Mouse (Mus musculus): ENCODE data around the gene Tifab. TPM values are rescaled to one million over a fixed set of nuclear protein-coding genes. Genes with fewer than 3 reads are reported as not detected.
A peak's percentile ranks its signal among the peaks of the same experiment; 100 is the strongest.

Gene Tifab
- total and polyA plus RNA-seq, 2 experiments from 2014 or later: 0.49 to 0.64 TPM

DNA sequence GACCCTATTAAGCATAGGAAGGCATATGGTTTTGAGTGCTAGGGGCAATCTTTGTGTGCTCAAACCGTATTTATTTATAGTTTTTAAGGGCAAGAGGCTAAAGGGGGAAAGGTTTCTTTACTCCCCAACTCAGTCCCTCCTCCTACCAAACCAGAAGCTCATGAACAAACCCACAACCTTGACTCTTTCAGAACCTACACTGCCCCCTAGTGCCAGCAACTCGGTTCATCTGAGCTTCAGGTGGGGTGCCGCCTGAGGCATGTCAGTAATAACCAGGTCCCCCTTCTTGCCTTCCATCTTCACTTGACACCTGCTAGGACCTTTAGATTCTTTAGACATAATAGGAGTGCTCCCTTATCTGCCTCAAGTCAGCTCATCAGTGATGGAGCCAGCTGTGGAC lies 12.5 kb upstream of the Tifab start:
- no peaks in the 10 kb centered on the region for H3K36me3 ChIP-seq (ENCODE audit: insufficient read depth, low read length)
- H3K27ac ChIP-seq (ENCODE audit: low read depth, low read length): no peak overlapping the region
- ATAC-seq (ENCODE audit: low FRiP score): no peak
- DNase-seq (ENCODE audit: low spot score): no peak
- H3K4me1 ChIP-seq (ENCODE audit: insufficient read depth, low read length): no peaks in the 10 kb centered on the region
- H3K4me2 ChIP-seq (ENCODE audit: low read depth, low read length, poor library complexity, severe bottlenecking): no peak overlapping the region
- no peak overlapping the region for H3K4me3 ChIP-seq (ENCODE audit: low read depth, low read length)
- 0 out of 2 replicates have a peak, but pooled peaks have one; percentile 13 for TF ChIP-seq CTCF (IDR thresholded peaks at IDR 0.05)
- 40% methylated on average over 3 of the region's 3 CpGs for WGBS
- no peaks in the 10 kb centered on the region for H3K9me3 ChIP-seq (ENCODE audit: low read length)
- H3K27me3 ChIP-seq (ENCODE audit: insufficient read depth, low read length): no peaks in the 10 kb centered on the region
- no peak overlapping the region for H3K9ac ChIP-seq (replicated peaks; ENCODE audit: low read length, poor library complexity, severe bottlenecking)

- Histone ChIP-seq H3K27ac (ENCODE audit: low read depth, low read length) (no peak overlapping the region), H3K4me1 (ENCODE audit: insufficient read depth, low read length) (no peaks in the 10 kb centered on the region), H3K9ac (replicated peaks; ENCODE audit: low read length, poor library complexity, severe bottlenecking) (no peak overlapping the region), H3K36me3 (ENCODE audit: insufficient read depth, low read length) (no peaks in the 10 kb centered on the region), H3K4me3 (ENCODE audit: low read depth, low read length) (no peak overlapping the region), H3K9me3 (ENCODE audit: low read length) (no peaks in the 10 kb centered on the region), H3K4me2 (ENCODE audit: low read depth, low read length, poor library complexity, severe bottlenecking) (no peak overlapping the region), H3K27me3 (ENCODE audit: insufficient read depth, low read length) (0 out of 2 replicates have a peak, but pooled peaks cover 3% of the 10 kb centered on the region)
- ATAC-seq (ENCODE audit: low FRiP score) (no peak), DNase-seq (ENCODE audit: low spot score) (no peak)
- WGBS: 70% methylated on average over 5 of the region's 5 CpGs
- peak; percentile 48 for TF ChIP-seq CTCF (IDR thresholded peaks at IDR 0.05)
These were observed 11.0 kb upstream of the Tifab start for GRCm38 (mm10) chr13:56189688-56190087.

DNA sequence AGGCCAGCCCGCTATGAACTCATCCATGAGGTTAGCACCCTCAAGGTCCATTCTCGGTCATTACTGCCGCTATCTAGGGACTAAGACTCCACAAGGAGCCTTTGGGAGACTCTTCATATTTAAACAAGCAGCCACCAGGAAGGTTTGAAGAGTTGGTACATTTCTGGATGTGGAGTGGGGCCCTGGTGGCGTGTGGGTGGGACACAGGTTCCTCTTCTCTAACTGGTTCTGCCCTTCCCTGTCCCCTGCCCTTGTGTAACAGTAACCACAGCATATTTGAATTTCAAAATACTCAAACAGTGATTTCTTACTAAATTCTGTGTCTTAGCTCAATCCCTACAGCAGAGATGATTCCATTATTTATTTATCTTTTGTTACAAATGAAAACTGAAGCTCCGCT lies 5.0 kb upstream of the Tifab start:
- H3K27ac ChIP-seq (ENCODE audit: low read depth, low read length): no peak overlapping the region
- no peak overlapping the region for H3K4me2 ChIP-seq (ENCODE audit: low read depth, low read length, poor library complexity, severe bottlenecking)
- no peak for TF ChIP-seq CTCF (IDR thresholded peaks at IDR 0.05)
- no peaks in the 10 kb centered on the region for H3K36me3 ChIP-seq (ENCODE audit: insufficient read depth, low read length)
- no peak overlapping the region for H3K9ac ChIP-seq (replicated peaks; ENCODE audit: low read length, poor library complexity, severe bottlenecking)
- H3K9me3 ChIP-seq (ENCODE audit: low read length): no peaks in the 10 kb centered on the region
- H3K4me3 ChIP-seq (ENCODE audit: low read depth, low read length): no peak overlapping the region
- DNase-seq (ENCODE audit: low spot score): no peak
- 0 out of 2 replicates have a peak, but pooled peaks cover 3% of the 10 kb centered on the region for H3K27me3 ChIP-seq (ENCODE audit: insufficient read depth, low read length)
- no peak for ATAC-seq (ENCODE audit: low FRiP score)
- H3K4me1 ChIP-seq (ENCODE audit: insufficient read depth, low read length): no peaks in the 10 kb centered on the region
- WGBS: 91% methylated on average over 5 of the region's 5 CpGs

- no peak for DNase-seq (ENCODE audit: low spot score)
- H3K4me2 ChIP-seq (ENCODE audit: low read depth, low read length, poor library complexity, severe bottlenecking): no peak overlapping the region
- H3K9me3 ChIP-seq (ENCODE audit: low read length): no peaks in the 10 kb centered on the region
- no peak overlapping the region for H3K9ac ChIP-seq (replicated peaks; ENCODE audit: low read length, poor library complexity, severe bottlenecking)
- ATAC-seq (ENCODE audit: low FRiP score): no peak
- no peaks in the 10 kb centered on the region for H3K36me3 ChIP-seq (ENCODE audit: insufficient read depth, low read length)
- no peak overlapping the region for H3K27ac ChIP-seq (ENCODE audit: low read depth, low read length)
- no peak overlapping the region for H3K4me3 ChIP-seq (ENCODE audit: low read depth, low read length)
- no peak for TF ChIP-seq CTCF (IDR thresholded peaks at IDR 0.05)
- WGBS: 73% methylated on average over 8 of the region's 8 CpGs
- H3K4me1 ChIP-seq (ENCODE audit: insufficient read depth, low read length): no peaks in the 10 kb centered on the region
- H3K27me3 ChIP-seq (ENCODE audit: insufficient read depth, low read length): 0 out of 2 replicates have a peak, but pooled peaks cover 3% of the 10 kb centered on the region
These were observed 2.7 kb upstream of the Tifab start for GRCm38 (mm10) chr13:56181424-56181823.

- Histone ChIP-seq H3K27ac (ENCODE audit: low read depth, low read length) (no peak overlapping the region), H3K9ac (replicated peaks; ENCODE audit: low read length, poor library complexity, severe bottlenecking) (no peak overlapping the region), H3K36me3 (ENCODE audit: insufficient read depth, low read length) (no peaks in the 10 kb centered on the region), H3K4me1 (ENCODE audit: insufficient read depth, low read length) (no peaks in the 10 kb centered on the region), H3K27me3 (ENCODE audit: insufficient read depth, low read length) (peaks cover 3% of the 10 kb centered on the region; the same call in 1 of the 2 replicates), H3K4me3 (ENCODE audit: low read depth, low read length) (no peak overlapping the region), H3K4me2 (ENCODE audit: low read depth, low read length, poor library complexity, severe bottlenecking) (no peak overlapping the region), H3K9me3 (ENCODE audit: low read length) (no peaks in the 10 kb centered on the region)
- TF ChIP-seq CTCF (IDR thresholded peaks at IDR 0.05): no peak
- 92% methylated on average over 9 of the region's 9 CpGs for WGBS
- ATAC-seq (ENCODE audit: low FRiP score): no peak
- DNase-seq (ENCODE audit: low spot score): no peak
These were observed 2.4 kb downstream of the Tifab start for GRCm38 (mm10) chr13:56176310-56176709.

GRCm38 (mm10) chr13:56175848-56176247 lies 2.8 kb downstream of the Tifab start:
- Histone ChIP-seq H3K4me3 (ENCODE audit: low read depth, low read length) (no peak overlapping the region), H3K27me3 (ENCODE audit: insufficient read depth, low read length) (peaks cover 3% of the 10 kb centered on the region; the same call in 1 of the 2 replicates), H3K9ac (replicated peaks; ENCODE audit: low read length, poor library complexity, severe bottlenecking) (no peak overlapping the region), H3K36me3 (ENCODE audit: insufficient read depth, low read length) (no peaks in the 10 kb centered on the region), H3K4me2 (ENCODE audit: low read depth, low read length, poor library complexity, severe bottlenecking) (no peak overlapping the region), H3K27ac (ENCODE audit: low read depth, low read length) (no peak overlapping the region), H3K4me1 (ENCODE audit: insufficient read depth, low read length) (no peaks in the 10 kb centered on the region), H3K9me3 (ENCODE audit: low read length) (no peaks in the 10 kb centered on the region)
- no peak for ATAC-seq (ENCODE audit: low FRiP score)
- WGBS: 64% methylated on average over 4 of the region's 4 CpGs
- TF ChIP-seq CTCF (IDR thresholded peaks at IDR 0.05): no peak
- DNase-seq (ENCODE audit: low spot score): no peak
